Mouse (Mus musculus) hindbrain, embryonic 11.5 days (tissue): ENCODE data around the gene Gm9837. TPM values are rescaled to one million over a fixed set of nuclear protein-coding genes. Genes with fewer than 3 reads are reported as not detected.

Experiments used
- ATAC-seq: fragments of 200-750 bp; cut with Nextera tagmentation; 2 replicates; pipeline ENCODE4 v1.8.0; 2017; ENCODE audit warnings: mild to moderate bottlenecking, moderate TSS enrichment, moderate library complexity; ENCODE audit not compliant: low FRiP score
- DNase-seq: peaks from one replicate; pipeline ENCODE4 v3.0.0-alpha.2; 2015; ENCODE audit warnings: low spot score
- H3K27ac ChIP-seq: fragments of 300-500 bp; sonication (generic); 2 replicates; pipeline ENCODE4 v1.5.1; 2014; ENCODE audit warnings: mild to moderate bottlenecking, low read depth, low read length
- H3K27me3 ChIP-seq: fragments of 300-500 bp; sonication (generic); 2 replicates; pipeline ENCODE4 v1.6.1; 2014; ENCODE audit warnings: mild to moderate bottlenecking, low read length, moderate library complexity, mixed read lengths; ENCODE audit not compliant: control insufficient read depth, insufficient read depth
- H3K36me3 ChIP-seq: fragments of 300-500 bp; sonication (generic); 2 replicates; pipeline ENCODE4 v1.6.1; 2014; ENCODE audit warnings: mild to moderate bottlenecking, low read length, moderate library complexity, mixed read lengths; ENCODE audit not compliant: control insufficient read depth, insufficient read depth
- H3K4me1 ChIP-seq: fragments of 300-500 bp; sonication (generic); replicated peaks from 2 replicates; pipeline ENCODE4 v1.6.1; 2014; ENCODE audit warnings: low read length, mixed read lengths; ENCODE audit not compliant: control insufficient read depth, insufficient read depth
- H3K4me2 ChIP-seq: fragments of 300-500 bp; sonication (generic); replicated peaks from 2 replicates; pipeline ENCODE4 v1.6.1; 2014; ENCODE audit warnings: mild to moderate bottlenecking, low read depth, low read length
- H3K4me3 ChIP-seq: fragments of 300-500 bp; sonication (generic); 2 replicates; pipeline ENCODE4 v1.5.1; 2014; ENCODE audit warnings: low read depth, low read length
- H3K9ac ChIP-seq: fragments of 300-500 bp; sonication (generic); 2 replicates; pipeline ENCODE4 v1.6.1; 2014; ENCODE audit warnings: low read depth, low read length
- H3K9me3 ChIP-seq: fragments of 300-500 bp; sonication (generic); 2 replicates; pipeline ENCODE4 v1.6.1; 2016; ENCODE audit warnings: low read length; ENCODE audit not compliant: control insufficient read depth
- WGBS: fragments of 180-500 bp; shearing (Covaris S2); extraction: QIAGEN DNeasy Blood & Tissue Kit; methylation state at CpG from one replicate; pipeline ENCODE4 v1.1.7; 2014; 5-methylcytosine and 5-hydroxymethylcytosine counted together
- polyA plus RNA-seq: library from polyadenylated mRNA; unstranded; fragments of >200 nt; fragmentation: Nextera tagmentation; extraction: Ambion mirVana; gene quantifications from 2 replicates; pipeline ENCODE4 v1.2.1, GENCODE M21; 2014

Gm9837 gene
- polyA plus RNA-seq, 1 experiment from 2014 or later = not detected

DNA sequence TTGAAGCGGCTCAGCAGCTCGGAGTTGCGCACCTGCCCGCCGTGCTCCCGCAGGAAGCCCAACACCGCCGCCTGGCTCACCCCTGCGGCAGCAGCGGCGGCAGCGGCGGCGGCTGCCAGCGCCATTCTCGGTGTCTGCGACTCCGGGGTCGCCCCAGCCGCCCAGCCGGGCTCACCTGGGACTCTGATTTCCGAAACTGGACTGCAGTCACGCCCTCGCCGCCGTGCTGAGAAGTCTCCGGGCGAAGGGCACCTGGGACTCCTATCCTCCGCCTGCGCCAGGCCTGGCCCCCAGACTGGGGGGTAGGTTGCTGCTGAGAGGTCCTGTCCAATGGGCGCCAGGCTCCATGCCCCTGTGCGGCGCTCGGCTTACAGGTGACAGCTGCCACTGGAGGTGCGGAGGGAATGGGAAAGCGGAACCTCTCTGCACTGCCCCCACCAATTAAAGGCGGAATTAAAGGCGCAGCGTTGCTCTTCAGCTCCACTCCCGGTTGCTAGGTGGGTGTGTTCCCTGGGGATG, 9.6 kb upstream of the Gm9837 start, which contains the start of the genes Gm9945 and Sowaha:
TSS of gene Gm9945 (plus strand) at position 384 of the 519 bp plus-strand sequence.
TSS of gene Sowaha (minus strand) at position 492 of the 519 bp plus-strand sequence.
- Histone ChIP-seq H3K36me3 (no peaks in the 10 kb centered on the region), H3K4me3 (peak within 1 kb of the TSS; percentile 39), H3K4me1 (peaks cover 11% of the 10 kb centered on the region), H3K27ac (no peak within 1 kb of the TSS), H3K9ac (0 out of 2 replicates have a peak within 1 kb of the TSS, but pooled peaks have one; percentile 19), H3K27me3 (peaks cover 60% of the 10 kb centered on the region), H3K4me2 (peak within 1 kb of the TSS; percentile 55), H3K9me3 (no peaks in the 10 kb centered on the region)
- WGBS = 3% methylated on average over 40 of the region's 40 CpGs
- no peak for DNase-seq
- ATAC-seq = no peak

DNA sequence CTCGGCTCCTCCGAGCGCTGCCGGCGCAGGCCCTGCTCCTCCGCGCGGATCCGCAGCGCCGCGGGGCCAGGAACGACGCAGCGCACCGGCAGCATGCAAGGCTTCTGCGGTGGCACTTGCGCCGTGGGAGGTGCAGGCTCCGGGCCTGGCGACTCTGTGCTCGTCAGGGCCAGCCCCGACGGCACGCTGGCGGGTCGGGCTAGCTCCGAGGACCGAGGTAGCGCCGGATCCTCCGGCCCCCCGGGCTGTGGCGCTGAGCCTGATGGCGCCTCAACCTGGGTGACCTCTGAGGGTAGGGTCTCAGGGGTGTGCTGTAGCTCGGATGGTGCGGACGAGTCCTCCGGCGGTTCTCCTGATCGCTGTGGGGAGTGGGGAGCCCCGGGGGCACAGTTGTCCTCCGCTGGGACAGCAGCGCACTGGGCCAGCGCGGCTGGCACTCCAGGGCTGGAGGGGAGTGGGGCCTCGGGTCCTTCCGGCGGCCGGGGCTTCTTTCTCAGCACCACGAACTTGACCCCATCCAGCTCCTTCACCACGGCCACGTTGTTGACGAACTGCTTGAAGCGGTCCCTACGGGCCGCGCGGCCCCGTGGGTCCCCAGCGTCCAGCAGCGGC, 9.0 kb upstream of the Gm9837 start:
- ATAC-seq = peak; percentile 35; the same call in 1 of the 2 replicates
- 4% methylated on average over 47 of the region's 62 CpGs for WGBS
- no peak overlapping the region for H3K27ac ChIP-seq
- peaks cover 11% of the 10 kb centered on the region for H3K4me1 ChIP-seq
- peak overlapping the region; percentile 55 for H3K4me2 ChIP-seq
- peak; percentile 62 for DNase-seq
- H3K9ac ChIP-seq = 0 out of 2 replicates have a peak overlapping the region, but pooled peaks have one; percentile 19
- no peaks in the 10 kb centered on the region for H3K9me3 ChIP-seq
- H3K27me3 ChIP-seq = peaks cover 60% of the 10 kb centered on the region
- H3K36me3 ChIP-seq = no peaks in the 10 kb centered on the region
- peak overlapping the region; percentile 39 for H3K4me3 ChIP-seq

DNA sequence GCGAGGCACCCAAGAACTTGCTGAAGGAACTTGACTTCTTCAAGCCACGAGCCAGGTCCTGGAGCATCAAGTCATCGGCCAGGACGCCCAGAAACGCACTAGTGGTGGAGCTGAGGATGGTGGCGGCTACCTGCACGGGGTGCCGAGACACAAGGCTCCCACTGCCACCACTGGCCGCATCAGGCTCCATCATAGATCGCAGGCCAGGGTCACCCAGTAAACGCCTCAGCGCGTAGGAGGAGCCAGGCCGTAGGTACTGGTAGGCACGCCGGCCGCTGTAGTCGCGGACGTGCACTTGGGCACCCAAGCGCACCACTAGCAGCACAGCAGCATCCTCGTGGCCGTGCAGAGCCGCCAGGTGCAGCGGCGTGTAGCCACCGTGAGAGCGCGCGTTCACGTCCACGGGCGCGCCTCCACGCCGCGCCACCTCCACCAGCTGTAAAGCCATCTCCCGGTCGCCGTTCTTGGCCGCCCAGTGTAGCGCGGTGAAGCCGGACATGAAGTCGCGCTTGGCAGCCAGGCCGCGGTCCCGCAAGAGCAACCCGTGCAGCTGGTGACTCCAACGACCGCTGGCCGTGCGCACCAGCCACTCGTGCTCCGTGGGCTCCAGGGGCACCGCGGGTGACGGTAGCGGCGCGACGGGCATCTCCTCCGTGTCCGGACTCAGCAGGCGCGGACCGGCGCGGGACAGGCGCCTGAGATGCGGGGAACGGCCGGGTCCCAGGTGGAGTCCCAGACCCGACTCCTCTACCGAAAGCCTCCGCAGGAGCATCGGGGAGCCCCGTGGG, 8.3 kb upstream of the Gm9837 start:
- Histone ChIP-seq H3K9ac (no peak overlapping the region), H3K4me2 (peak overlapping the region; percentile 55), H3K36me3 (no peaks in the 10 kb centered on the region), H3K27ac (no peak overlapping the region), H3K9me3 (no peaks in the 10 kb centered on the region), H3K27me3 (peaks cover 61% of the 10 kb centered on the region), H3K4me3 (peak overlapping the region; percentile 39), H3K4me1 (peaks cover 11% of the 10 kb centered on the region)
- DNase-seq (peak; percentile 55), ATAC-seq (no peak)
- WGBS = 5% methylated on average over 79 of the region's 79 CpGs

DNA sequence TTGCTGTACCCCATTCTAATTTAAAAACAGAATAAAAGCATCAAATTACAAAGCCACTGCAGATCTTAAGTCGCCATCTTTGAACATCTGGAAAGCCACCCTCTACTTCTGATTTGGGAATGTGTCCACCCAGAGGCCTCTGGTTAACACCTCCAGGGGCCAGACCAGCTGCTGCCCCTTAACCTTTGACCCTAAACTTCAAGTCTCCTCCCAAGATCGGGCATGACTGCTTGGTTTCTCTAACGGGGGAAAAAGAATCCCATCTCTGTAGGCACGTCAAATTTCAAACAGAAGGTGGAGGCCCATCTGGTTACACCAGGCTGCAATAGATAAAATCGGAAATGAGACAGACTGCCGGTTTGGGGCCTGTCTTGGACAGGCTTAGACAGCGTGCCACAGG, 7.6 kb upstream of the Gm9837 start:
- Histone ChIP-seq H3K9ac (no peak overlapping the region), H3K27ac (no peak overlapping the region), H3K4me2 (no peak overlapping the region), H3K9me3 (no peaks in the 10 kb centered on the region), H3K4me1 (peaks cover 11% of the 10 kb centered on the region), H3K36me3 (no peaks in the 10 kb centered on the region), H3K27me3 (peaks cover 57% of the 10 kb centered on the region), H3K4me3 (no peak overlapping the region)
- ATAC-seq (no peak), DNase-seq (peak; percentile 16)
- 32% methylated on average over 7 of the region's 7 CpGs for WGBS

DNA sequence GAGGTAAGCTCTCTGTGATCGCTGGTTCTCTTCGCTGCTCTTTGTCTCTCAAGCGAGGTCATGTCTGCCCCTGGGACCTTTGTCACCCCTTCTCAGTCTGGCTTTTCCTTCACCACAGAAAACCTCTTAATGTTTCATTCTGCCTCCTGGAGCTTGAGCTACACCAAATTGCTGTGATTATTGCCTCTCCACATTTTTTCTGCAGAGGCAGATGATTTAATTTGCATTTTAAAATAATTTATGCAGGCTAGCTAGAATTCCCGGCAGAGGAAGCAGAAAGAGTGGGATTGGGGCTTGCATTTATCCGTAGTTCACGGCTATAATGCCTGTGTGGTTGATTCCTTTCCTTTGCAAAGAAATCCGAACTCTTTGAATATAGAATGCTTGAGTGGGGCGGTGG, 5.3 kb upstream of the Gm9837 start:
- 23% methylated on average over 8 of the region's 8 CpGs for WGBS
- H3K4me2 ChIP-seq = 0 out of 2 replicates have a peak overlapping the region, but pooled peaks have one; percentile 19

DNA sequence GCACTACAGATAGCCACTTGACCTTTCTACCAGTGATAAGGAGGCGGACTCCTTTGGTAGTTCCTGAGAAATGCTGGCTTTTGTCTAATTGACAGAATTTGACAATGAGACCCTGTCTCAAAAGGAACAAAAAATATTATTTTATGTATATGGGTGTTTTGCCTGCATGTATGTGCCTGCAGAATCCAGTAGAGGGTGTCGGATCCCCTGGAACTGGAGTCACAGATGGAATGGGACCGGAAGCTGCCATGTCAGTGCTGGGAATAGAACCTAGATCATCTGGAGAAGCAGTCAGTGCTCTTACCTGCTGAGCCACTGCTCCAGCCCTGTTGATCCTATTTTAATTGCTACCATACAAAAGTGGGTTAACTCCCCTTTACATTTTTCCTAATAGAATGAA, 2.4 kb upstream of the Gm9837 start:
- H3K27ac ChIP-seq = no peak overlapping the region
- peaks cover 8% of the 10 kb centered on the region; the same call in 1 of the 2 replicates for H3K4me1 ChIP-seq
- WGBS = 80% methylated on average over 3 of the region's 3 CpGs
- H3K4me2 ChIP-seq = no peak overlapping the region
- no peak overlapping the region for H3K4me3 ChIP-seq
- peaks cover 26% of the 10 kb centered on the region for H3K27me3 ChIP-seq
- H3K9me3 ChIP-seq = no peaks in the 10 kb centered on the region
- no peak overlapping the region for H3K9ac ChIP-seq
- ATAC-seq = no peak
- H3K36me3 ChIP-seq = no peaks in the 10 kb centered on the region
- DNase-seq = no peak

More for the DNA sequence above, 5.3 kb upstream of the Gm9837 start:
- Histone ChIP-seq H3K27ac (peak overlapping the region; percentile 36; the same call in 1 of the 2 replicates), H3K9ac (no peak overlapping the region), H3K9me3 (no peaks in the 10 kb centered on the region), H3K4me1 (peaks cover 11% of the 10 kb centered on the region), H3K27me3 (peaks cover 51% of the 10 kb centered on the region), H3K4me3 (no peak overlapping the region), H3K36me3 (no peaks in the 10 kb centered on the region)
- ATAC-seq (no peak), DNase-seq (peak; percentile 44)

DNA sequence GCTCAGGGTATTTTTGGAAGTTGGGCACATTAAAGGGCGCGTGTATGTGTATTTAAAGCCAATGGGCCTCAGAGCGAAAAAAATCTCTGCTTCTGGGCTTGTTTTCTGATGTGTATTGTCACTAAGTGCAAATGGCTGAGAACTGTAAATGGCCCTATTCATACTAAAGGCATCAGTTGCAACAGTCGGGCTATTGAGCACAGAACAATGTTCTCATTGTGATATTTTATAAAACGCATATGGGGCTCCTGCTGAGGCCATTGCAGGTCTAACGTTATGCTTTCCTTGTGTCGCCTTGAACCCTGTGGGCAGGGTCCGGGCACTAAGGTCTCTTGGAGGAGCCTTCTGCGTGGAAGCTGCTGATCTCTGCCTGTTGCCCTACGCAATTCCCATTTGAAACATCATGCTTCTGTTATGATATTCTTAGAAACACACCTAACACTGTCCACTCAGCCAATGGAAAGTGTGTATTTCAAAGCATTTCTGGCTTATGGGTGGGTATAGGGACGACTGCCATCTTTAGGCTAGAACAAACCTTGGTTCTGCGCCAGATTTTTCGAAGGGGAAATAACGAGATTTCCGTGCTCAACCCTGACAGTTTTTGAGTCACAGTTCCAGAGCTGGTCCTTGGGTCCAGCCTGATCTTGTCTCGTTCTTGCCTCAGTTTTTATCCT, 848 bp downstream of the Gm9837 start:
- 40% methylated on average over 16 of the region's 16 CpGs for WGBS
- H3K4me2 ChIP-seq = no peak overlapping the region; the same call in 1 of the 2 replicates
- H3K36me3 ChIP-seq = no peaks in the 10 kb centered on the region
- peaks cover 46% of the 10 kb centered on the region for H3K27me3 ChIP-seq
- H3K27ac ChIP-seq = no peak overlapping the region
- H3K9me3 ChIP-seq = no peaks in the 10 kb centered on the region
- DNase-seq (no peak), ATAC-seq (no peak)
- H3K9ac ChIP-seq = no peak overlapping the region
- H3K4me3 ChIP-seq = no peak overlapping the region
- peaks cover 6% of the 10 kb centered on the region; the same call in 1 of the 2 replicates for H3K4me1 ChIP-seq

DNA sequence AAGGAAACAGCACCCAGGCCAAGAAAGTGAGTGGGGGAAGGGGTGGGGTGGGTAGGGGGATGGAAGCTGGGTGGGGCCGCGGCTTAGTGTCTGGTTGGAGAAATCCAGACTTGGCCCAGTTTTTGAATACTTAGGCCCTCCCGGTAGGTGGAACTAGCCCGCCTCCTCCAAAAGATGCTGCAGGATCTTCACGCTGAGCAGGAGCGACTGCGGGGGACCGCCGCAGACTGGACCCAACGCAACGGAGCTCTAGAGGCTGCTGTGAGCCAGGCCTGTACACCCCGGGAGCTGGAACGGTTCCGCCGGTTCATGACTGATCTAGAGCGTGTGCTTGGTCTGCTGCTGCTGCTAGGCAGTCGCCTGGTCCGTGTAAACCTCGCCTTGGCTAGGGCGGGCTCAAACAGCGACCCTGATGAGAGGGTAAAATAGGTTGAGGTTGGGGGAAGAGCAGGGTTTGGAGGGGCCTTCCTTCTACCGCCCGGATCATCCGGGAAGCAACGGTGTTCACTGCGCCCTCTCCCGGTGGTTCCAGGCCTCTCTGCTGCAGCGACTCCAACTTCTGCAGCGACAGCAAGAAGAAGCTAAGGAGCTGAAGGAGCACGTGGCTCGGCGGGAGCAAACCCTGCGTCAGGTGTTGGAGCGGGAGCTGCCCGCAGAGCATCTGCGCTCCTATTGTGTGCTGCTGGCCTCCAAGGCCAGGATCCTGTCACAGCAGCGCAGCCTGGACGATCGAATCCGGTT, 3.9 kb downstream of the Gm9837 start:
- H3K9ac ChIP-seq = peak overlapping the region; percentile 56
- ATAC-seq (peak; percentile 21; the same call in 1 of the 2 replicates), DNase-seq (peak; percentile 89)
- no peak overlapping the region for H3K27ac ChIP-seq
- peaks cover 66% of the 10 kb centered on the region for H3K27me3 ChIP-seq
- peak overlapping the region; percentile 40 for H3K4me2 ChIP-seq
- H3K9me3 ChIP-seq = no peaks in the 10 kb centered on the region
- H3K36me3 ChIP-seq = no peaks in the 10 kb centered on the region
- H3K4me3 ChIP-seq = peak overlapping the region; percentile 25
- WGBS = 3% methylated on average over 40 of the region's 40 CpGs
- peaks cover 10% of the 10 kb centered on the region for H3K4me1 ChIP-seq
